Mouse (Mus musculus) liver, postnatal 0 days (tissue): Measurements from ENCODE around the gene Aqp1. TPM values are rescaled to one million over a fixed set of nuclear protein-coding genes. Genes with fewer than 3 reads are reported as not detected.

Source experiments
- ATAC-seq: fragments of 200-750 bp; cut with Nextera tagmentation; 2 replicates; pipeline ENCODE4 v1.8.0; 2017; ENCODE audit warnings: mild to moderate bottlenecking, moderate library complexity
- DNase-seq: peaks from one replicate; pipeline ENCODE4 v3.0.0-alpha.2; 2016
- H3K27ac ChIP-seq: fragments of 300-500 bp; sonication (generic); 2 replicates; pipeline ENCODE4 v1.5.1; 2014; ENCODE audit warnings: antibody characterized with exemption, moderate library complexity, mild to moderate bottlenecking, low read depth
- H3K27me3 ChIP-seq: fragments of 300-500 bp; sonication (generic); 2 replicates; pipeline ENCODE4 v1.6.1; 2014; ENCODE audit warnings: low read length, control low read depth, mixed read lengths; ENCODE audit not compliant: insufficient read depth
- H3K36me3 ChIP-seq: fragments of 300-500 bp; sonication (generic); replicated peaks from 2 replicates; pipeline ENCODE4 v1.6.1; 2014; ENCODE audit warnings: mild to moderate bottlenecking, control low read depth, low read length, moderate library complexity, mixed read lengths; ENCODE audit not compliant: insufficient read depth
- H3K4me1 ChIP-seq: fragments of 300-500 bp; sonication (generic); 2 replicates; pipeline ENCODE4 v1.6.1; 2014; ENCODE audit warnings: antibody characterized with exemption, mild to moderate bottlenecking, control low read depth; ENCODE audit not compliant: insufficient read depth
- H3K4me2 ChIP-seq: fragments of 300-500 bp; sonication (generic); 2 replicates; pipeline ENCODE4 v1.6.1; 2014; ENCODE audit warnings: low read depth, mild to moderate bottlenecking, low read length, moderate library complexity, mixed read lengths
- H3K4me3 ChIP-seq: fragments of 300-500 bp; sonication (generic); 2 replicates; pipeline ENCODE4 v1.5.1; 2014; ENCODE audit warnings: low read depth, low read length
- H3K9ac ChIP-seq: fragments of 300-500 bp; sonication (generic); replicated peaks from 2 replicates; pipeline ENCODE4 v1.6.1; 2014; ENCODE audit warnings: mild to moderate bottlenecking, moderate library complexity
- H3K9me3 ChIP-seq: fragments of 300-500 bp; sonication (generic); 2 replicates; pipeline ENCODE4 v1.6.1; 2016; ENCODE audit warnings: mild to moderate bottlenecking, control low read depth, low read length, mixed read lengths
- CTCF ChIP-seq: sonication (generic); IDR thresholded peaks from 2 replicates; pipeline ENCODE4 v1.5.1; 2016; ENCODE audit warnings: antibody characterized with exemption, low read depth
- EP300 ChIP-seq: IDR thresholded peaks from 2 replicates; pipeline ENCODE4 v1.6.1; 2016; ENCODE audit warnings: antibody characterized with exemption, low read depth, mild to moderate bottlenecking
- WGBS: fragments of 180-500 bp; shearing (Covaris S2); extraction: QIAGEN DNeasy Blood & Tissue Kit; methylation state at CpG from one replicate; pipeline ENCODE4 v1.1.7; 2014; ENCODE audit not compliant: insufficient replicate concordance; 5-methylcytosine and 5-hydroxymethylcytosine counted together
- microRNA-seq: library from miRNA; unstranded; fragments of <30 nt; microRNA quantifications from one replicate; pipeline ENCODE4, GENCODE M21; 2016
- polyA plus RNA-seq: library from polyadenylated mRNA; unstranded; fragments of >200 nt; fragmentation: Nextera tagmentation; extraction: Ambion mirVana; gene quantifications from 2 replicates; pipeline ENCODE4 v1.2.1, GENCODE M21; 2015

Aqp1 gene
- polyA plus RNA-seq, 1 experiment from 2014 or later, result 134 TPM

DNA sequence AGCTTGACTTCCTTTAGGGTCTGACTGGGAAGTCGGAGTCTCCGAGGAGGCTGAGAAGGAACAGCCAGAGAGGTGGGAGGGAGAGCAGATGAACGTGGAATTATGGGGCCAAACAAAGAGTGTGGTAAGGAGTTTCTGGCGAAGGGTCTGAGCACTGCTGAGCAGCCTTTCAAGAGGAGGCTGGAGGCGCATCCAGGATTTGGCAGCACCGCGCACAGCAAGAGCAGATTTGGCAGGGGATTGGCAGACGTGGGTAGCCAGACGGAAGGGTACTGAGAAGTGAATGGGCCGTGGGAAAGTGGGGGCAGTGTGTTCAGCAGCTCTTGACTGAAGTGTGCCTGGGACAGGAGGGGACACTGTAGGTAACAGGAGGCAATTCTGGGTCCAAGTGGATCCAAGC is 58.6 kb downstream of the Aqp1 start:
- ATAC-seq, result no peak
- 0 out of 2 replicates have a peak, but pooled peaks cover under 1% of the 10 kb centered on the region for H3K27me3 ChIP-seq
- no peak overlapping the region for H3K9ac ChIP-seq
- no peaks in the 10 kb centered on the region for H3K36me3 ChIP-seq
- H3K4me1 ChIP-seq, result no peaks in the 10 kb centered on the region
- H3K4me3 ChIP-seq, result no peak overlapping the region
- H3K27ac ChIP-seq, result no peak overlapping the region
- H3K9me3 ChIP-seq, result no peaks in the 10 kb centered on the region
- TF ChIP-seq CTCF (no peak), EP300 (no peak)
- WGBS, result 71% methylated on average over 10 of the region's 10 CpGs
- DNase-seq, result no peak
- H3K4me2 ChIP-seq, result no peak overlapping the region

DNA sequence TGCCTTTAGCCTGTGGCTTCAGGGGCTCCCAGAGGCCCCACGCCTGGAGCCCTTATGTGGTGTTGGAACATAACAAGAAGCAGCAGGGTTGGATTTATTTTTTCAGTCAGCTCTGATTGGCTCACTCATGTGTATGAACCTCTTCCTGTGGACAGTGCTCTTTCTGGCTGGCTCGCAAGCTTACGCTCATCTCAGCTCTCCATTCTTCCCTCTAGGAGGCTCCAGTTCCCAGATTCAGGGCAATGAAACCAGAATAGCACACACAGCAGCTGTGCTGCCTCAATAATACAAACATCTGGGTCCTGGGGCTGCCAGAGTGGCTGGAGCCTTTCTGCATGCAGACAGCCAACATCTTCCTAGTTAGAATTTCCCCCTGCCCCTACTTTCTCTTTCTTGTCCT is 59.9 kb downstream of the Aqp1 start:
- Histone ChIP-seq H3K36me3 (no peaks in the 10 kb centered on the region), H3K27me3 (no peaks in the 10 kb centered on the region), H3K4me3 (no peak overlapping the region), H3K27ac (no peak overlapping the region), H3K9me3 (no peaks in the 10 kb centered on the region), H3K4me1 (no peaks in the 10 kb centered on the region), H3K9ac (no peak overlapping the region), H3K4me2 (no peak overlapping the region)
- TF ChIP-seq EP300 (no peak), CTCF (0 out of 2 replicates have a peak, but pooled peaks have one; percentile 11)
- no peak for DNase-seq
- ATAC-seq, result no peak
- 43% methylated on average over 3 of the region's 3 CpGs for WGBS

DNA sequence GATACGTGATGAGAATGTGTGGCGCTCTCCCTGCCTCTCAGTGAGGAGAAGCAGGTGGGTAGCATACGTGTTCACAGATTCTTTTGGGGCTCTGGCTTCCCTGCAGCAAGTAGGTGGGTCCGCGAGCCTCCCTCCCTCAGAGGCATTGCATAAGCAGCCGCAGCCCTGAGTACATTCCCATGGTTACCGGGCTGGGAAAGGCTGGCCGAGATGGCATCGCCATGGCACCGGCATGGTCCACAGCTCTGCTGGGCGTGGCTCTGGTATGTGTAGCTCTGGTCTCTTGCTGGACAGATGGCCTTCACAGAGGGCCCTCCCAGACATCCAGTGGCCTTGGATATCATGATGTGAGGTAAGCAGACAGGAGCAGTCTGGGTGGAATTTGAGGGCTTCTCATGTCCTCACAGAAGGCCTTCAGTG is 60.4 kb downstream of the Aqp1 start:
- H3K9me3 ChIP-seq, result no peaks in the 10 kb centered on the region
- H3K36me3 ChIP-seq, result no peaks in the 10 kb centered on the region
- no peak for DNase-seq
- H3K4me2 ChIP-seq, result no peak overlapping the region
- ATAC-seq, result no peak
- no peak for TF ChIP-seq EP300
- no peak overlapping the region for H3K4me3 ChIP-seq
- no peak overlapping the region for H3K27ac ChIP-seq
- 75% methylated on average over 11 of the region's 11 CpGs for WGBS
- H3K4me1 ChIP-seq, result no peaks in the 10 kb centered on the region
- H3K9ac ChIP-seq, result no peak overlapping the region
- H3K27me3 ChIP-seq, result no peaks in the 10 kb centered on the region

Small RNAs within 50 kb of the gene (microRNA-seq; reads per million reads assigned to microRNA genes)
- gene Gm25458, result not detected

Other genes with a start within 250 kb of the Aqp1 start
- gene Crhr2, start 203.4 kb upstream of the Aqp1 start, polyA plus RNA-seq, result not detected in 2 replicates
- gene Inmt, start 161.4 kb upstream of the Aqp1 start, polyA plus RNA-seq, result 9.8 and 18.7 TPM in 2 replicates
- gene Mindy4, start 133.0 kb upstream of the Aqp1 start, polyA plus RNA-seq, result 1.0 and 1.7 TPM in 2 replicates
- gene Ghrhr, start 39.9 kb downstream of the Aqp1 start, polyA plus RNA-seq, result 0.08 and 0.09 TPM in 2 replicates
- gene Adcyap1r1, start 115.5 kb downstream of the Aqp1 start, polyA plus RNA-seq, result not detected in 2 replicates